Mouse (Mus musculus): Measurements from ENCODE around the gene Dohh.

- TF ChIP-seq CTCF (IDR thresholded peaks at IDR 0.05; ENCODE audit: extremely low read depth, insufficient read length, insufficient replicate concordance, low read depth, low read length): no peak
- TF ChIP-seq POLR2A (IDR thresholded peaks at IDR 0.05; ENCODE audit: low read depth, low read length): no peak
Observed at GRCm38 (mm10) chr10:81384605-81384982, 366 bp downstream of the Dohh start.

Measured in small intestine, adult 2 months (tissue).